Mouse (Mus musculus) kidney, adult 2 months (tissue): ENCODE data around the gene Adgre5.

Experiments
- CTCF ChIP-seq: fragments of 200-500 bp; conservative IDR thresholded peaks from 2 replicates; pipeline ENCODE4 v1.5.1; 2011; ENCODE audit warnings: low read depth, mild to moderate bottlenecking, control low read depth, low read length, moderate library complexity, mixed read lengths; ENCODE audit not compliant: insufficient read depth, insufficient read length
- POLR2A ChIP-seq: fragments of 200-500 bp; IDR thresholded peaks from one replicate; pipeline ENCODE4 v1.6.1; 2011; ENCODE audit warnings: low read depth, low read length, control low read depth

DNA sequence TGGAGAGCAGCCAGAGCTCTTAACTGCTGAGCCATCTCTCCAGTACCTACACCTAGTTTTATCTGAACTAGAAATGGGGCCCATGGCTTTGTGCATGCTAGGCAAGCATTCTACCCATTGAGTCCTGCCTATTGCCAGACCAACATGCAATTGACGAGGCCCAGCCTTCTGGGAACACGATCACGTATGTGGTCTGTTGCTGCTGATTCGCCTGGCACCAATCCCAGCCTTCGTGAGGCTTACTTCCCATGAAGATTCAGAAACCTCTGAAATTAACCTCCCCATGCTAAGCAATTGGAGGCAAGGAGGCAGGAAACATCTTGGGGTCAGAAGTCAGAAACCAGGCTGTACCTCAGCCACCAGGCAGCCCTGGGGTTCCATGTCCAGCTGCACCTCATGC lies 60.5 kb downstream of the Adgre5 start:
- TF ChIP-seq CTCF: no peak
- TF ChIP-seq POLR2A: no peak
